Mouse (Mus musculus) embryonic fibroblast, embryonic 13.5 days (primary cell): ENCODE data around the gene Atf3.

Experiments
- CTCF ChIP-seq: IDR thresholded peaks from 2 replicates; pipeline ENCODE4 v1.5.1; 2011; ENCODE audit warnings: mild to moderate bottlenecking, control low read depth, low read length, moderate library complexity, borderline replicate concordance; ENCODE audit not compliant: insufficient read depth
- POLR2A ChIP-seq: IDR thresholded peaks from 2 replicates; pipeline ENCODE4 v1.6.1; 2011; ENCODE audit warnings: low read depth, mild to moderate bottlenecking, control low read depth, low read length, moderate library complexity

DNA sequence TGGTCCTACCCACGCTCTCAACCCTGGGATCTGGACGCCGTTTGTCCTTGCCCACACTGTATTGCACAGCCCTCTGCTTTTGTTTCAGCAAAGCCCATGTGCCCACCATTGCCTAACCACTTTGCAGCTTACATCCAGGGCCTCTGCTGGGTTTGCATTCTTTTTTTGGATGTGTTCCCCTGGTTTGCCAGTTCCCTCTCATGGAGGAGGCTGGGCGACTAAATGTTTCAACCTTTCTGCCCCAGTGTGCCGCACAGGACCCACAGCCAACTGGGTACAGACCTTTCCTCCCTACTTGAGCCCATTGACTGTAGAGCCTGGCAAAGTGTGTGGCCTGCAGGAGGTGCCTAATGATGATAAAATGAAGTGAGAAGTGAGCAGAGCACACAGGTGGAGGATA lies 38.3 kb upstream of the Atf3 start:
- TF ChIP-seq CTCF (no peak), POLR2A (no peak)
